In genomic region chr6:54890221-54890620, GRCm38 (mm10) we compare ENCODE assay signal across 17 mouse cellular contexts.
"Had no signal": no experiment of that assay in that cellular context is flagged by ENCODE, and none has a peak within 500 bp of the region (broad histone marks: within the 10 kb centered on the region; RNA-seq: fewer than 3 reads in every experiment).

No protein-coding gene starts in this region.

- H3K27ac ChIP-seq: kidney, postnatal 0 days; layer of hippocampus, adult 2 months; left cerebral cortex, adult 2 months; liver, embryonic 13.5 days; midbrain, embryonic 13.5 days; neural tube, embryonic 12.5 days; neural tube, embryonic 15.5 days; stomach, postnatal 0 days had no signal

- H3K4me3 ChIP-seq: layer of hippocampus, adult 2 months; left cerebral cortex, adult 2 months; liver, embryonic 13.5 days; midbrain, embryonic 13.5 days; neural tube, embryonic 12.5 days; neural tube, embryonic 15.5 days had no signal

- H3K9me3 ChIP-seq: liver, embryonic 13.5 days; midbrain, embryonic 13.5 days; neural tube, embryonic 12.5 days; neural tube, embryonic 15.5 days had no signal

- H3K36me3 ChIP-seq: liver, embryonic 13.5 days; midbrain, embryonic 13.5 days; neural tube, embryonic 12.5 days; neural tube, embryonic 15.5 days had no signal

- H3K4me1 ChIP-seq: liver, embryonic 13.5 days; neural tube, embryonic 12.5 days; neural tube, embryonic 15.5 days had no signal

- H3K27me3 ChIP-seq: liver, embryonic 13.5 days; midbrain, embryonic 13.5 days; neural tube, embryonic 12.5 days; neural tube, embryonic 15.5 days had no signal

- H3K4me2 ChIP-seq: liver, embryonic 13.5 days; midbrain, embryonic 13.5 days; neural tube, embryonic 12.5 days; neural tube, embryonic 15.5 days had no signal

- H3K9ac ChIP-seq: liver, embryonic 13.5 days; midbrain, embryonic 13.5 days; neural tube, embryonic 12.5 days; neural tube, embryonic 15.5 days had no signal

- DNase-seq: kidney, adult 18-20 months; kidney, postnatal 25 days; layer of hippocampus, postnatal 36 days; liver, embryonic 13.5 days; lung, adult 2 months; lung, postnatal 14 days; lung, postnatal 4 days; thymus, adult 2 months; thymus, postnatal 14 days; thymus, postnatal 4 days had no signal
